Mouse (Mus musculus) lung, embryonic 16.5 days (tissue): Measurements from ENCODE around the gene Gga3. TPM values are rescaled to one million over a fixed set of nuclear protein-coding genes. Genes with fewer than 3 reads are reported as not detected.

Experiments
- ATAC-seq: fragments of 200-750 bp; cut with Nextera tagmentation; 2 replicates; pipeline ENCODE4 v1.8.0; 2017; ENCODE audit warnings: low read depth, mild to moderate bottlenecking, moderate library complexity
- H3K27ac ChIP-seq: fragments of 300-500 bp; sonication (generic); 2 replicates; pipeline ENCODE4 v1.5.1; 2014; ENCODE audit warnings: mild to moderate bottlenecking, control low read depth, low read length
- H3K27me3 ChIP-seq: fragments of 300-500 bp; sonication (generic); 2 replicates; pipeline ENCODE4 v1.6.1; 2014; ENCODE audit warnings: low read depth, low read length, mixed read lengths; ENCODE audit not compliant: control insufficient read depth, insufficient read depth
- H3K36me3 ChIP-seq: fragments of 300-500 bp; sonication (generic); 2 replicates; pipeline ENCODE4 v1.6.1; 2014; ENCODE audit warnings: low read length; ENCODE audit not compliant: control insufficient read depth, insufficient read depth
- H3K4me1 ChIP-seq: fragments of 300-500 bp; sonication (generic); replicated peaks from 2 replicates; pipeline ENCODE4 v1.6.1; 2014; ENCODE audit warnings: low read length, mixed read lengths; ENCODE audit not compliant: control insufficient read depth, insufficient read depth
- H3K4me2 ChIP-seq: fragments of 300-500 bp; sonication (generic); 2 replicates; pipeline ENCODE4 v1.6.1; 2014; ENCODE audit warnings: low read depth, low read length, control low read depth
- H3K4me3 ChIP-seq: fragments of 300-500 bp; sonication (generic); 2 replicates; pipeline ENCODE4 v1.5.1; 2014; ENCODE audit warnings: mild to moderate bottlenecking, low read length, control low read depth
- H3K9ac ChIP-seq: fragments of 300-500 bp; sonication (generic); 2 replicates; pipeline ENCODE4 v1.6.1; 2014; ENCODE audit warnings: low read length, control low read depth
- H3K9me3 ChIP-seq: fragments of 300-500 bp; sonication (generic); 2 replicates; pipeline ENCODE4 v1.6.1; 2016; ENCODE audit warnings: low read length; ENCODE audit not compliant: control insufficient read depth
- WGBS: fragments of 180-500 bp; shearing (Covaris S2); extraction: QIAGEN DNeasy Blood & Tissue Kit; methylation state at CpG from one replicate; pipeline ENCODE4 v1.1.7; 2014; 5-methylcytosine and 5-hydroxymethylcytosine counted together
- polyA plus RNA-seq: library from polyadenylated mRNA; unstranded; fragments of >200 nt; fragmentation: Nextera tagmentation; extraction: Ambion mirVana; gene quantifications from 2 replicates; pipeline ENCODE4 v1.2.1, GENCODE M21; 2015

The Gga3 gene
- polyA plus RNA-seq, 1 experiment from 2014 or later, result 25.4 TPM

DNA sequence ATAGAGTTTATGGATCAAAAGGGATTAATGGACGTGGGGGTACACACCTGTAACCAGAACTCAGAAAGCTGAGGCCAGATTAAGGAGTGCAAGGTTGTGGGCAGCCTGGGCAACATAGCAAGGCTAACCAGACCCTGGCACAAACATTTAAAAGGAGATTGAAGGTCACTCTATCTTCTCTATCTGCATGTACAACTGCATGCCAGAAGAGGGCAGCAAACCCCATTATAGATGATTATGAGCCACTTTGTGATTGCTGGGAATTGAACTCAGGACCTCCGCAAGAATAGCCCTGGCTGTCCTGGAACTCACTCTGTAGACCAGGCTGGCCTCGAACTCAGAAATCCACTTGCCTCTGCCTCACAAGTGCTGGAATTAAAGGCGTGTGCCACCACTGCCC is 51.1 kb downstream of the Gga3 start:
- Histone ChIP-seq H3K4me3 (no peak overlapping the region), H3K27ac (no peak overlapping the region), H3K36me3 (no peaks in the 10 kb centered on the region), H3K27me3 (no peaks in the 10 kb centered on the region), H3K4me2 (no peak overlapping the region), H3K4me1 (no peaks in the 10 kb centered on the region), H3K9me3 (no peaks in the 10 kb centered on the region), H3K9ac (no peak overlapping the region)
- ATAC-seq, result no peak
- 58% methylated on average over 4 of the region's 4 CpGs for WGBS

DNA sequence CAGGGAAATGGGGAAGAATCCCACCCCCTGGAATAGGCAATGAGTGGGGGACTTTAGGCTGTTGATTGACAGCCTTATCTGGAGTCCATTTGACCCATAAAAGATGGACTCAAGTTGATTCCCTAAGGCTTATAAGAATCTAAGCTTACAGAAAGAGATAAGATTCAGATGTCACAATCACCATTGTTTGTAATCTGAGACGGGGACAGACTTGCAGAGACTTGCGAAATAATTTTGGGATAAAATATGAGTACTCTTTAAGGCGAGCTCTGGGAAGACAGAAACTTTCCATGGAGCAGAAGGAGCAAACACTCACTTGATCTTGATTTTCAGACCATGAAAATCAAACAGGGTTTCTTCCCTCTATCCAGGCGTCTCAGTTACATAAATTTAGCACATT is 60.3 kb downstream of the Gga3 start:
- ATAC-seq, result peak; percentile 56; the same call in 1 of the 2 replicates
- WGBS, result 33% methylated on average over 4 of the region's 4 CpGs

DNA sequence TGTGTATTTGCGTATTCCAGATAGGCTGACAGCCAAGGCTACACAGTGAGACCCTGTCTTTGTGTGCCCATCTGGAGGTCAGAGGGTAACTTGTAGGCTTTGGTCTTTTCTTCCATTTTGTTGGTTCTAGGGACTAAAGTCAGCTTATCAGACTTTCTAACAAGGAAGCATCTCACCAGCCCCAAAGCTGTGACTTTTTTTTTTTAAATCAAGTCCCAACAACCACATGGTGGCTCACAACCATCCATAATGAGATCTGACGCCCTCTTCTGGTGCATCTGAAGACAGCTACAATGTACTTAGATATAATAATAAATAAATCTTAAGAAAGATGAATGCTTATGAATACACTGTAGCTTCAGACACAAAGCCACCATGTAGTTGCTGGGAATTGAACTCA is 65.8 kb downstream of the Gga3 start:
- WGBS, result 58% methylated on average over 2 of the region's 2 CpGs
- no peak overlapping the region for H3K27ac ChIP-seq
- H3K9me3 ChIP-seq, result no peaks in the 10 kb centered on the region
- H3K9ac ChIP-seq, result no peak overlapping the region
- no peak overlapping the region for H3K4me3 ChIP-seq
- peaks cover 7% of the 10 kb centered on the region for H3K36me3 ChIP-seq
- peaks cover 4% of the 10 kb centered on the region for H3K4me1 ChIP-seq
- ATAC-seq, result no peak
- no peaks in the 10 kb centered on the region for H3K27me3 ChIP-seq
- no peak overlapping the region for H3K4me2 ChIP-seq

More for the DNA sequence above, 60.3 kb downstream of the Gga3 start:
- no peaks in the 10 kb centered on the region for H3K27me3 ChIP-seq
- H3K4me1 ChIP-seq, result no peaks in the 10 kb centered on the region
- no peak overlapping the region for H3K4me3 ChIP-seq
- H3K9me3 ChIP-seq, result no peaks in the 10 kb centered on the region
- H3K27ac ChIP-seq, result no peak overlapping the region
- H3K9ac ChIP-seq, result no peak overlapping the region
- H3K36me3 ChIP-seq, result no peaks in the 10 kb centered on the region
- no peak overlapping the region for H3K4me2 ChIP-seq

DNA sequence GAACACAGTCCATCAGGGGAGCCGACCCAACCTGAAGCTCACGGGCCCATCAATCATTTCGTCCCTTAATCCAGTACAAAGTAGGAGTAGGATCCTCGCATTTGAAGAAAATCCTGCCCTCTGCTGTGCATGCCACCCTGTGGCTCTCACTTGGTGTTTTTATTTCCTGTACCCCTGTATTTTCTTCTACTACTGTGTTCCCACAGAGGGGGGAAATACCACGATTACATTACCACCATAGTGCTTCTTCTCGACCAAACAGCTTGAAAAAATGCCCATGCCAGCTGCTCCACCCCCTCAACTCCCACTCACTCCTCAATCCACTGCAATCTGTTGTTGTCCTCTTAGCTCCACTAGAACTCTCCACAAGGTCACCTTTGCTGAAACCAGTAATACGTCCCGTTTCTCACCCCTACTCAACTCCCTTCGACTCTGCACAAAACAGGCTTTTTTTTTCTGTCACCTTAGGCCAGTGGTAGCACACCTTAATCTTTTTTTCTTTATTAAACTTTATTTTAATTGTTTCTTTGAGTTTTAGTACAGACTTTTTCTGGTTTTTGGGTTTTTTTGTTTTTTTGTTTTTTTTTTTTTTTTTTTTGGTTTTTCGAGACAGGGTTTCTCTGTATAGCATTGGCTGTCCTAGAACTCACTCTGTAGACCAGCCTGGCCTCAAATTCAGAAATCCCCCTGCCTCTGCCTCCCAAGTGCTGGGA is 66.8 kb downstream of the Gga3 start:
- ATAC-seq, result no peak
- H3K9me3 ChIP-seq, result no peaks in the 10 kb centered on the region
- peaks cover 16% of the 10 kb centered on the region for H3K36me3 ChIP-seq
- 78% methylated on average over 10 of the region's 10 CpGs for WGBS
- no peaks in the 10 kb centered on the region for H3K27me3 ChIP-seq
- no peak overlapping the region for H3K4me3 ChIP-seq
- H3K4me2 ChIP-seq, result peak overlapping the region; percentile 55; the same call in 1 of the 2 replicates
- H3K9ac ChIP-seq, result no peak overlapping the region
- H3K27ac ChIP-seq, result peak overlapping the region; percentile 100
- peaks cover 4% of the 10 kb centered on the region for H3K4me1 ChIP-seq

DNA sequence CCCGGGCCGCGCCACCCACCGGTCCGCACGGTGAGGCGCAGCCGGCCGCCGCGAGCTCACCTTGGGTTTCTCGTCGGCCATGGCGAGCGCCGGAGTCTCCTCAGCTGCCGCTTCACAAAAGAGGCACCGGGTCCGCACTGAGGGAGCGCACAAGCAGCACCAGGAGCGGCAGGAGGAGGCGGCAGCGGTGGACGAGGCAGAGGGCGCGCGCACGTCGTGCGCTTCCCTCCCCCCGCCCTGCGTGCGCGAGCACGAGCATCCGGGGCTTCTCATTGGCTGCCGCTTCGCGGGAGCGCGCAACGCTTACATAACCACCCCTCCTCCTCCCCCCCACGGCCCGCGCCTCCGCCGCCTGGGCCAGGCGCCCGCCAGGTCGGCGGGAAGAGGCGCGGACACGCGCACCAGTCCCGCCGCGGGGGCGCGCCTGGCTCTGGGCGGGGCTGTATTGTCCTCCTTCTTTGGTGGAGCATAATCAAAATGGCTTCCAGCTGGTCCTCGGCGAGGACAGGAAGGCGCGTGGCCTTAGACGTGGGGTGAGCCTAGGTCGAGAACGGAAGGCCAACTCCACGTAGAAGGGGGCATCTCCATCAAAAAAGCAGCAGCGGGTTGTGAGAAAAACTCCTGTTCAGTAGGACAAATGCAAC is 67.7 kb downstream of the Gga3 start, which contains the start of gene Sumo2:
Gene Sumo2, minus strand, starts transcription at position 239 of the 644 bp plus-strand sequence.
- peak within 1 kb of the TSS; percentile 97 for H3K4me3 ChIP-seq
- peak within 1 kb of the TSS; percentile 100 for H3K27ac ChIP-seq
- H3K4me1 ChIP-seq, result peaks cover 4% of the 10 kb centered on the region
- H3K4me2 ChIP-seq, result peak within 1 kb of the TSS; percentile 67
- no peaks in the 10 kb centered on the region for H3K27me3 ChIP-seq
- peak; percentile 92 for ATAC-seq
- peak within 1 kb of the TSS; percentile 99 for H3K9ac ChIP-seq
- under 1% methylated on average over 62 of the region's 70 CpGs for WGBS
- H3K9me3 ChIP-seq, result no peaks in the 10 kb centered on the region
- peaks cover 19% of the 10 kb centered on the region for H3K36me3 ChIP-seq

DNA sequence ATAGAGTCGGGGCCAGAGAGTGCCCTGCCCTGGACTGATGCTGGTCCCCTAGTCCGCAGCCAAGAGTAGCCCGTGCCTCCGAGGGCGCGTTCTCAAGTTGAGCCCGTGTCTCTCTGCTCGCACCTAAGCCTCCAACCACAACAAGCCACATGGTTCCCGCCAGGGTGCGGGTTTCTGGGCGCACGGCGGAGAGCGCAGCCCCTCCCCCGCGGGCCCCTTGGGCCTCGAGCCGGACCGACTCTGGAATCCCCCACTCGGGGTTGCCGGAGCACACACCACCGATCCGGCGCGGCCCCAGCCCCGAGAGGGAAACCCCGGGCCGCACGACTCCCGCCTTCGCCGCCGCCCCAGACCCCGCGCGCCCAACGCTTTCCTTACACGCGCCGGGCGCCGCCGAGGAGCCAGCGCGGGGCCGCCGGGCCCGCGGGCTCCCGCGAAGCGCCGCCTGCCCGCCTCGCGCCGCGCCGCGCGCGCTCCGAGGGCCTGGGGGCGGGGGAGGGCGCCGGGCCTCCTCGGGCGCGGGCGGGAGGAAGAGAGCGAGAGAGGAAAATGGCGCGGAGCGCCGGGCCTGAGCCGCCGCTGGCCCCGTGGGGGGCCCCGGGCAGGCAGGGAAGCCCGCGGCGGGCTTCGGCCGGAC is 68.3 kb downstream of the Gga3 start:
- Histone ChIP-seq H3K4me1 (peaks cover 4% of the 10 kb centered on the region), H3K4me3 (peak overlapping the region; percentile 97), H3K9ac (peak overlapping the region; percentile 99), H3K36me3 (peaks cover 21% of the 10 kb centered on the region), H3K27ac (peak overlapping the region; percentile 100), H3K27me3 (no peaks in the 10 kb centered on the region), H3K9me3 (no peaks in the 10 kb centered on the region), H3K4me2 (peak overlapping the region; percentile 67)
- ATAC-seq, result peak; percentile 81
- WGBS, result 0% methylated on average over 44 of the region's 84 CpGs

DNA sequence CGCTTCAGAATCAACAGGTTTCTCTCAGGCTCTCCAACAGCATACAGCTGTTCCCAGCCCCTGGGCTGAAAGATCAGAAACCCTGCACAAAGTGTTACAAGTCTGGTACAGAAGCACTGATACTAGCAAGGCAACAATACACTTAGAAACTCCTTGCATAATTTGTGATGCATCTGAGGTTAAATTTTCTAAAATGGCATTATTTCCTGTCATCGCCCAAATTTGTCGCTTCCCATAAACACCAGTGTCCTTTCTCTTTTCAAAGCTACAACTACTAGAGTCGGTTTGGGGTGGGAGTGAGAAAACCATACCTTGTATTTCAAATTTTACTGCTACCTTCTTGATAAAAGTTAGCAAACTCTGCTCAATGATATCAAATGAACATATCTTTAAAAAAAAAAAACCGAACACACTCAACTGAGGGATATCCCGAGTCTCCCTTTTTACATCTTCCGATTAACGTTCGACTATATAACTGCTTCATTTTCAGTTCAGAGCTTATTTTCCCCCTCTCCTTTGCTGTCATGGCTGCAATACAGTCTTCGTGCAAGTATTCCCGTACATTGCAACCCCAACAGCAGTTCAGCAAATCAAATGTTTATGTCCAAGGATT is 69.0 kb downstream of the Gga3 start:
- 2% methylated on average over 11 of the region's 11 CpGs for WGBS
- ATAC-seq, result no peak
- Histone ChIP-seq H3K4me2 (peak overlapping the region; percentile 67), H3K27me3 (no peaks in the 10 kb centered on the region), H3K9me3 (no peaks in the 10 kb centered on the region), H3K9ac (peak overlapping the region; percentile 99), H3K36me3 (peaks cover 25% of the 10 kb centered on the region), H3K4me1 (peaks cover 4% of the 10 kb centered on the region), H3K4me3 (peak overlapping the region; percentile 97), H3K27ac (peak overlapping the region; percentile 100)
